Mouse (Mus musculus) lung, postnatal 0 days (tissue): Measurements from ENCODE around the gene Sphk1.
A peak's percentile ranks its signal among the peaks of the same experiment; 100 is the strongest.

Source experiments
- CTCF ChIP-seq: IDR thresholded peaks from 2 replicates; pipeline ENCODE4 v1.5.1; 2016; ENCODE audit warnings: antibody characterized with exemption, mild to moderate bottlenecking
- EP300 ChIP-seq: IDR thresholded peaks from 2 replicates; pipeline ENCODE4 v1.6.1; 2016; ENCODE audit warnings: antibody characterized with exemption, mild to moderate bottlenecking, control low read depth

DNA sequence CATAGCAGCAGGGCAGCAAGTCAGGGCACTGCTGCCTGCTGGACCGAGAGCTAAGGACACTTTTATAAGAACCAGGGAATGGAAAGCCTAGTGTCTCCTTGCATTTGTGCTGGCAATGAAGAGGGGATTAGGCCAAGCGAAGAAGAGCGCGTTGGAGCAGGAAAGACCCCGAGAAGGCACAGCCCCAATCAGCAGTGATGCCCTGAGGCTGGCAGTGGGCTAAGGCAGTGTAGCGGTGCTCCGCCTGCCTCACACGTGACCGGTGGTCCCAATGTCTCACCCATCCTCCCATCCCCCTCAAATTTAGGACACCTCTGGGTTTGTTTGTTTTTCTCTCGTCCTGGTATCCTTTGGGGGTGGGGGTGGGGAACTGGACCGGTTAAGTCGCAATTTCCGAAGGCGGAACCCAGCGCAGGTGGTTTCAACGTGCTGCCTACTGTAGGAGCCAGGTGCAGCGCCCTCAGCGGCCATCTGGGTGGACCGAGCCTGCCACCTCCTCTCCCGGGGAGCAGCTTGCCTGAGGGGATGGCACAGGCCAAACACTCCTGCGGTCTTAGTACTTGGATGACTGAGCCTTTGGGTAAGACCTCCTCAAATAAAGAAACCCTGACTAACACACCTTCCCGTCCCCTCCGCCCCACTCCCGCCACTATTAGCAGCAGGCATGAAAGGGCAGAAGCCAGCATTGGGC, 15.2 kb upstream of the Sphk1 start:
- TF ChIP-seq CTCF (peak; percentile 49), EP300 (no peak)
